Mouse (Mus musculus): Measurements from ENCODE around the gene Tmem44. TPM values are rescaled to one million over a fixed set of nuclear protein-coding genes. Genes with fewer than 3 reads are reported as not detected.

Tmem44 gene
- polyA plus RNA-seq, 1 experiment from 2014 or later, result 19.3 TPM

DNA sequence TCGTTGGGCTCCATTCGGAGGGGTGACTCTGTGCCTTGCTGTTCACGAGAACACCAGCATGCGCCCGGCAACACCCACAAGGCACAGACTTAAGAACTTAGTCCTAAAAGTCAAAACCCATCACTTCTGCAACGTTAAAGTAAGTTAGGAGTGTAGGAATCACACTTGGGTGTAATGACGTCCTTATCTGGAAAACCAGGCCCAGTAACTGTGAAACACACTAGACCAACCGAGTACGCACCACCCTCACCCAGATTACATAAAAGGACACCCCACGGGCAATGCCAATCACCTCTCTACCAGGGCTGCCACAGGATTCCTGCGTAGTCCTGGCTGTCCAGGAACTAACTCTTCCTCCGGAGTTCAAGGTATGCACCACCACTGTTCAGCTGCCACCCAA, 41.3 kb downstream of the Tmem44 start:
- Histone ChIP-seq H3K4me2 (ENCODE audit: low read depth, low read length) (no peak overlapping the region), H3K27me3 (ENCODE audit: control insufficient read depth, insufficient read depth, low read length) (peaks cover 7% of the 10 kb centered on the region; the same call in 1 of the 2 replicates), H3K36me3 (ENCODE audit: control insufficient read depth, insufficient read depth) (no peaks in the 10 kb centered on the region; the same call in 1 of the 2 replicates), H3K9ac (ENCODE audit: low read length) (no peak overlapping the region), H3K4me3 (ENCODE audit: low read length) (no peak overlapping the region), H3K4me1 (ENCODE audit: control insufficient read depth, insufficient read depth, low read length) (peaks cover 41% of the 10 kb centered on the region), H3K9me3 (replicated peaks; ENCODE audit: control insufficient read depth, low read length) (no peaks in the 10 kb centered on the region), H3K27ac (ENCODE audit: low read length) (no peak overlapping the region)
- WGBS, result 81% methylated on average over 12 of the region's 12 CpGs
- ATAC-seq (replicated peaks; ENCODE audit: extremely low read depth, insufficient read depth, low FRiP score), result no peak

DNA sequence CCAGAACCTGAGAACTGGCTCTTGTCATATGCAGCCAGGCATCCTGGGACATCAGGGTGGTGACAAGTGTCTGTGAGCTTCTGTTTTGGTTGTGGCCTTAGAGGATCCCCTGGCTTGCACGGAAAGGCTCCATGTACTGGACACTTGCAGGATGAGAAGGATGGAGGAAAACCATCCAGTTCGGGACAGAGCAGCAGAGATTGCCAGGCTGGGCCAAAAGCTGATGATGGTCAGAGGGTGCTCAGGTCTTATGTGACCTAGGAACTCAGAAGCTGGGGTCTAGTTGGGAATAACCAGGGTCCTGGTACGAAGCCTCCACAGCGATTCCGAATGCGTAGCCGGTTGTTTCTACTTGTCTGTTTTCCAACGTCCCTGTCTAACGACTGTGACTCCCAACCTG, 41.9 kb downstream of the Tmem44 start:
- Histone ChIP-seq H3K4me3 (ENCODE audit: low read length) (no peak overlapping the region), H3K4me2 (ENCODE audit: low read depth, low read length) (no peak overlapping the region), H3K9ac (ENCODE audit: low read length) (no peak overlapping the region), H3K27ac (ENCODE audit: low read length) (no peak overlapping the region), H3K27me3 (ENCODE audit: control insufficient read depth, insufficient read depth, low read length) (peaks cover 7% of the 10 kb centered on the region; the same call in 1 of the 2 replicates), H3K36me3 (ENCODE audit: control insufficient read depth, insufficient read depth) (no peaks in the 10 kb centered on the region), H3K4me1 (ENCODE audit: control insufficient read depth, insufficient read depth, low read length) (peaks cover 37% of the 10 kb centered on the region), H3K9me3 (replicated peaks; ENCODE audit: control insufficient read depth, low read length) (no peaks in the 10 kb centered on the region)
- ATAC-seq (replicated peaks; ENCODE audit: extremely low read depth, insufficient read depth, low FRiP score), result no peak
- WGBS, result 89% methylated on average over 9 of the region's 9 CpGs

DNA sequence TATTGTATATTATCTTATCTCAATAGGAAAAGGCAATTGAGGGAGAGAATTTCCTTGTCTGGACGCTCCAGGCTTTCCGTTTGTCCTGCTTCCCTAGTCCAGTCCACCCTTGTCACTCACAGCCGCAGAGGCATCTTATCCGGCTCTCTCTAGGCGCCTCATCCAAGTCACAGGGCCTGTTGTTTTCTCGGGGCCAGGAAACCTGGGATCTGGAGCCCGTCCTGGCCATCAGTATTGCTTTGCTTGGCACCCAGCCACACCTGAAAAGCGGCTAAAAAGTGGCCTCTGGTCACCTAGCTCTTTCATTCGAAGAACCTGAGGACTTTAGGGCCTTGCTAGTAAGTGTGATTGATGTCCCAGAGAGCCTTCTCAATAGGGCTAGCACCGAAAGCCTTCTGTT, 43.5 kb downstream of the Tmem44 start:
- no peak for ATAC-seq (replicated peaks; ENCODE audit: extremely low read depth, insufficient read depth, low FRiP score)
- peaks cover 29% of the 10 kb centered on the region for H3K4me1 ChIP-seq (ENCODE audit: control insufficient read depth, insufficient read depth, low read length)
- H3K27ac ChIP-seq (ENCODE audit: low read length), result peak overlapping the region; percentile 7; the same call in 1 of the 2 replicates
- whole genome bisulfite sequencing, result 25% methylated on average over 10 of the region's 10 CpGs
- H3K4me2 ChIP-seq (ENCODE audit: low read depth, low read length), result no peak overlapping the region
- H3K4me3 ChIP-seq (ENCODE audit: low read length), result no peak overlapping the region
- H3K9ac ChIP-seq (ENCODE audit: low read length), result 0 out of 2 replicates have a peak overlapping the region, but pooled peaks have one; percentile 37
- H3K27me3 ChIP-seq (ENCODE audit: control insufficient read depth, insufficient read depth, low read length), result peaks cover 7% of the 10 kb centered on the region; the same call in 1 of the 2 replicates
- no peaks in the 10 kb centered on the region for H3K36me3 ChIP-seq (ENCODE audit: control insufficient read depth, insufficient read depth)
- no peaks in the 10 kb centered on the region for H3K9me3 ChIP-seq (replicated peaks; ENCODE audit: control insufficient read depth, low read length)

DNA sequence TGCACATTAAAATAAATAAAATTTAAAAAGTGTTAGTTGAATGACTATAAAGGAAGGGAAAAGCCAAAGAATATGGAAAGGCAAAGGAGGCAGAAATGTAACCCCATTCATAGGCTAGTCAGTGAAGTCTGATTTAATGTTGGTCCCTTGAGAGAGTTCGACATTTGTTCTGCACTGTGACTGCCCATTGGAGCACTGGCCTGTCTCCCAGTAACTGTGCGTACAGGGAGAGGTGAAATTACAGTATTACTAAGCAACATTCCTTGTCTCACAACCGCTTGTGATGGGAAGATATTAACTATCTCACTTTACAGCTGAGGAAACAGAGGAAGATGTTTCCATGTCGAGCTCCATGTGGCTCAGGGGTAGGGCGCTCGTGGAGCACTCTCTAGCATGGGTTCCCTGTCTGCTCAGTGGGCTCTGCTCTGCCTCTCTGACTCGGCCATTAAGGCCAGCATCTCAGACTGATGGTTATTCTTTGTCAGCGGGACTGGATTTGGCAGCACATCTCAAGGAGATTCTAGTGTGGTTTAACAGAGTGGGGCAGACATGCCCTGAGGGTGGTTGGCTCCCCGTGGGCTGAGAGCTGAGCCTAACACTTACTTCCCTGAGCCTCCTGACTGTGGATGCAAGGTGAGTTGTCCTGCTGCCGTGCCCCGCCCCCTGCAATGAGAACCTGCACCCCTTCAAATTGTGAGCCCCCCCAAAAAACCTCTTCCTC, 45.2 kb downstream of the Tmem44 start:
- Histone ChIP-seq H3K9me3 (replicated peaks; ENCODE audit: control insufficient read depth, low read length) (no peaks in the 10 kb centered on the region), H3K9ac (ENCODE audit: low read length) (no peak overlapping the region), H3K36me3 (ENCODE audit: control insufficient read depth, insufficient read depth) (no peaks in the 10 kb centered on the region), H3K4me1 (ENCODE audit: control insufficient read depth, insufficient read depth, low read length) (peaks cover 21% of the 10 kb centered on the region), H3K27me3 (ENCODE audit: control insufficient read depth, insufficient read depth, low read length) (peaks cover 7% of the 10 kb centered on the region; the same call in 1 of the 2 replicates), H3K4me2 (ENCODE audit: low read depth, low read length) (no peak overlapping the region), H3K27ac (ENCODE audit: low read length) (no peak overlapping the region), H3K4me3 (ENCODE audit: low read length) (no peak overlapping the region)
- ATAC-seq (replicated peaks; ENCODE audit: extremely low read depth, insufficient read depth, low FRiP score), result no peak
- 80% methylated on average over 11 of the region's 11 CpGs for WGBS

DNA sequence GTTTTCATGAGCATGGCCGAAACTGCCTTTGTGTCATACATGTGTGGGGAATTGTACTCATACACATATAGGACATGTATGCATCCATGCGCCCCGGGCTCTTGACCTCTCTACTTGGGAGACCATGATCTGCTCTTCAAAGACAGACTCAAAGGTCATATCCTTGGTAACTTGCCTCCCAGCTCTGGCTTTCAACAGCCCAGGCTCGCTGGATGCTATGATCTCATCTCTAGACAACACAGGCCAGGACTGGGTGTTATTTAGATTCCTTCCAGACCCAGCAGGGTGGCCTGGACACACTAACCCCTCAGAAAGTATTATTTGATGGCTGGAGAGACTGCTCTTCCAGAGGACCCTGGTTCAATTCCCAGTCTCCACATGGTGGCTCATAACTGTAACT, 45.8 kb downstream of the Tmem44 start:
- no peak overlapping the region for H3K9ac ChIP-seq (ENCODE audit: low read length)
- WGBS, result 56% methylated on average over 4 of the region's 4 CpGs
- H3K9me3 ChIP-seq (replicated peaks; ENCODE audit: control insufficient read depth, low read length), result no peaks in the 10 kb centered on the region
- H3K27me3 ChIP-seq (ENCODE audit: control insufficient read depth, insufficient read depth, low read length), result peaks cover 7% of the 10 kb centered on the region; the same call in 1 of the 2 replicates
- H3K4me1 ChIP-seq (ENCODE audit: control insufficient read depth, insufficient read depth, low read length), result peaks cover 16% of the 10 kb centered on the region
- H3K36me3 ChIP-seq (ENCODE audit: control insufficient read depth, insufficient read depth), result no peaks in the 10 kb centered on the region
- no peak overlapping the region for H3K4me2 ChIP-seq (ENCODE audit: low read depth, low read length)
- no peak overlapping the region for H3K27ac ChIP-seq (ENCODE audit: low read length)
- ATAC-seq (replicated peaks; ENCODE audit: extremely low read depth, insufficient read depth, low FRiP score), result no peak
- no peak overlapping the region for H3K4me3 ChIP-seq (ENCODE audit: low read length)

DNA sequence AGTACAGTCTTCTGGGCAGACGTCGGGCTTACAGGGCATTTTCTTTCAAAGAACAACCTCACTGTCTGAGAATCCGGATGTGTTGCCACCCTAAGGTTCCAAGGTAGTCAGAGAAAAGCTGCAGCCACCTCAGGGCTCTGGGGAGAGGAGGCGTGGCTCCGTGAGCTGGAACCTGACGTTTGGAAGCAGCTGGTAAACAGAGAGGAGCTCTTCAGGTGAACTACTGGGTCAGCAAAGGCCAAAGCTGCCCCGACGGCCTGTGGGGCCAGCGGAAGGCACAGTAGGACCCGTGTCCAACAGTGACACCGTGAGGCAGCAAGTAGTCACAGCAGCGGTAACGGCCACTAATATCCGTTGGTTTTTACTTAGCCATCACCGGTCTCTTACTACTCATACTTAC, 46.7 kb downstream of the Tmem44 start:
- Histone ChIP-seq H3K27ac (ENCODE audit: low read length) (no peak overlapping the region), H3K4me1 (ENCODE audit: control insufficient read depth, insufficient read depth, low read length) (peaks cover 21% of the 10 kb centered on the region), H3K4me3 (ENCODE audit: low read length) (no peak overlapping the region), H3K36me3 (ENCODE audit: control insufficient read depth, insufficient read depth) (no peaks in the 10 kb centered on the region), H3K9ac (ENCODE audit: low read length) (no peak overlapping the region), H3K4me2 (ENCODE audit: low read depth, low read length) (no peak overlapping the region), H3K9me3 (replicated peaks; ENCODE audit: control insufficient read depth, low read length) (no peaks in the 10 kb centered on the region), H3K27me3 (ENCODE audit: control insufficient read depth, insufficient read depth, low read length) (peaks cover 5% of the 10 kb centered on the region; the same call in 1 of the 2 replicates)
- no peak for ATAC-seq (replicated peaks; ENCODE audit: extremely low read depth, insufficient read depth, low FRiP score)
- 13% methylated on average over 15 of the region's 15 CpGs for WGBS

DNA sequence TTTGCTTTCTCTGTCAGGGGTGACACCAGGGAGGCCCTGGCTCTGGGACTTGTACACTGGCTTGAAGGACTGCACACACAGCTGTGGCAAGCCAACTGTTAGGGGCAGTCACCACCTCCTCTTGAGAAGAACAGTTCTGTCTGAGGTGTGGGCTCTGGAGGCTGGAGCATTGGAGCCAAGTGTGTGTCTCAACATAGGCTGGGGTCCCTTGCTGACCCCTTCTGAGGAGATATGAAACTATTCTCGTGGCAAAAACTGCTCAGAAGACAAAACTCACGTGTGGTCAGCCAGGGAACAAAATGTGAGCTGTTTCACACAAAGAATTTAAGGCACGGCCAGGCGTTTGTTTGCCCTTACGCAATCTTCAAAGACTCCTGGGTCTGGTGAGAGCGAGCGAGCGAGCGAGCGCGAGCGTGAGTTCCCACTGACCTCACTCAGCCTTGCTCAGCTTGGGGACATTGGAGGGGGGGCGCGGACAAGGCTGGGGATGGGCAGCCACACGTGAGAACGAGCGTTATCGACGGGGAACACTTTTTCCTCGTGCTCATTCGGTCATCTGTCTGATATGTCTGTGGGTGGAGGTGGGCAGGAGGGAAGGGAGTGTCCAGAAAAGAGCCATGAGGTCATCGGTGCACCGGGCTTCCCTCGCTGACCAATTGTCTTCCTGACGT, 48.3 kb downstream of the Tmem44 start:
- H3K27me3 ChIP-seq (ENCODE audit: control insufficient read depth, insufficient read depth, low read length), result peaks cover 2% of the 10 kb centered on the region; the same call in 1 of the 2 replicates
- WGBS, result 6% methylated on average over 25 of the region's 25 CpGs
- peaks cover 21% of the 10 kb centered on the region for H3K4me1 ChIP-seq (ENCODE audit: control insufficient read depth, insufficient read depth, low read length)
- ATAC-seq (replicated peaks; ENCODE audit: extremely low read depth, insufficient read depth, low FRiP score), result peak; percentile 42; the same call in 1 of the 2 replicates
- no peaks in the 10 kb centered on the region for H3K9me3 ChIP-seq (replicated peaks; ENCODE audit: control insufficient read depth, low read length)
- peak overlapping the region; percentile 61 for H3K27ac ChIP-seq (ENCODE audit: low read length)
- peak overlapping the region; percentile 42 for H3K9ac ChIP-seq (ENCODE audit: low read length)
- peak overlapping the region; percentile 60 for H3K4me2 ChIP-seq (ENCODE audit: low read depth, low read length)
- H3K36me3 ChIP-seq (ENCODE audit: control insufficient read depth, insufficient read depth), result no peaks in the 10 kb centered on the region
- peak overlapping the region; percentile 22 for H3K4me3 ChIP-seq (ENCODE audit: low read length)

- ATAC-seq (replicated peaks; ENCODE audit: extremely low read depth, insufficient read depth, low FRiP score), result no peak
- WGBS, result 57% methylated on average over 5 of the region's 5 CpGs
These were observed 49.0 kb downstream of the Tmem44 start for GRCm38 (mm10) chr16:30501621-30502020.

DNA sequence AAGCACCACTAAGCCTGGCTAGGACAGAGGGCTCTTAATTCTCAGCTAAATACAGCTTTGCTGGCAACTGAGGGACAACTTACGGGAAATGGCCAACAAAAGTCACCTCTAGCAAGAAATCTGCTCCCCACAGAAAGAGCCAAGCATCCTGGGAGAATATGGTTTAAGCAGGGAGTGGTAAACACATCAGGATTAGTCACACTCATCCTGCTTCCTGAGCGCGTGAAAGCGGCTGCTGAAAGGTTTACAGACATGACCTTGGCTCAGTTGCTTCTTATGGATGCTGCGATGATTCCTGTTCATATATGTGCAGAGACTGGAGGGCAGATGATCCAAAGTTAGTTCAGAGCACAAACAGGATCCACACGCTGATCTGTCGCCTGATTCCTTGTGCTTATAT, 50.4 kb downstream of the Tmem44 start:
- Histone ChIP-seq H3K4me2 (ENCODE audit: low read depth, low read length) (no peak overlapping the region), H3K36me3 (ENCODE audit: control insufficient read depth, insufficient read depth) (no peaks in the 10 kb centered on the region), H3K4me1 (ENCODE audit: control insufficient read depth, insufficient read depth, low read length) (peaks cover 13% of the 10 kb centered on the region), H3K27ac (ENCODE audit: low read length) (no peak overlapping the region), H3K4me3 (ENCODE audit: low read length) (no peak overlapping the region), H3K27me3 (ENCODE audit: control insufficient read depth, insufficient read depth, low read length) (no peaks in the 10 kb centered on the region), H3K9ac (ENCODE audit: low read length) (no peak overlapping the region), H3K9me3 (replicated peaks; ENCODE audit: control insufficient read depth, low read length) (no peaks in the 10 kb centered on the region)
- no peak for ATAC-seq (replicated peaks; ENCODE audit: extremely low read depth, insufficient read depth, low FRiP score)
- WGBS, result 83% methylated on average over 7 of the region's 7 CpGs

More at GRCm38 (mm10) chr16:30501621-30502020, 49.0 kb downstream of the Tmem44 start:
- Histone ChIP-seq H3K4me2 (ENCODE audit: low read depth, low read length) (no peak overlapping the region), H3K4me1 (ENCODE audit: control insufficient read depth, insufficient read depth, low read length) (peaks cover 15% of the 10 kb centered on the region), H3K36me3 (ENCODE audit: control insufficient read depth, insufficient read depth) (no peaks in the 10 kb centered on the region), H3K27me3 (ENCODE audit: control insufficient read depth, insufficient read depth, low read length) (peaks cover 2% of the 10 kb centered on the region; the same call in 1 of the 2 replicates), H3K4me3 (ENCODE audit: low read length) (no peak overlapping the region), H3K9me3 (replicated peaks; ENCODE audit: control insufficient read depth, low read length) (no peaks in the 10 kb centered on the region), H3K9ac (ENCODE audit: low read length) (0 out of 2 replicates have a peak overlapping the region, but pooled peaks have one; percentile 2), H3K27ac (ENCODE audit: low read length) (peak overlapping the region; percentile 61; the same call in 1 of the 2 replicates)
